8 mouse cellular contexts compared by ENCODE assay signal in genomic region chr8:70172043-70172681, GRCm38 (mm10). TPM values are rescaled to one million over a fixed set of nuclear protein-coding genes. Genes with fewer than 3 reads are reported as not detected.
DNase-seq lines count a peak whose midpoint lies in the region; ATAC-seq and TF ChIP-seq lines count a peak whose summit lies in the region.

Tmem161a (plus strand) TSS chr8:70172356.

- H3K9me3 ChIP-seq in megakaryocyte, embryonic 14.5 days: no peaks in the 10 kb centered on the region

- H3K4me3 ChIP-seq in cortical plate, adult 2 months (ENCODE audit: insufficient read depth, low read length): peak within 1 kb of the TSS; percentile 63
- peak within 1 kb of the TSS; percentile 95 for H3K4me3 ChIP-seq in megakaryocyte, embryonic 14.5 days (replicated peaks)

- ATAC-seq in activated CD4-positive, CD25-positive, alpha-beta regulatory T cell, adult 4 months: peak; percentile 99

- peaks cover 10% of the 10 kb centered on the region for H3K27me3 ChIP-seq in megakaryocyte, embryonic 14.5 days (replicated peaks)

- peaks cover 23% of the 10 kb centered on the region for H3K36me3 ChIP-seq in megakaryocyte, embryonic 14.5 days (replicated peaks; ENCODE audit: low read length)

- DNase-seq in gastrocnemius, adult 8-10 months (ENCODE audit: low spot score in 2 of 2): peak; percentile 87 to 89
- DNase-seq in hindlimb bud, embryonic 11.5 days (ENCODE audit: extremely low spot score, low read depth, low spot score): peak; percentile 84
- DNase-seq in left cerebral cortex, adult 8-10 months (ENCODE audit: low spot score in 2 of 2): peak; percentile 75 to 92
- DNase-seq in right cerebral cortex, postnatal 10 days (ENCODE audit: low spot score in 2 of 2): peak; percentile 96 to 97
- DNase-seq in urinary bladder, postnatal 25 days (ENCODE audit: low spot score): peak; percentile 77

- TF ChIP-seq CTCF in cortical plate, adult 2 months (IDR thresholded peaks at IDR 0.05; ENCODE audit: extremely low read depth, insufficient read depth, low read length): no peak

- TF ChIP-seq POLR2A in cortical plate, adult 2 months (IDR thresholded peaks at IDR 0.05; ENCODE audit: extremely low read depth, insufficient read depth, low read length): peak; percentile 92

- peaks cover 2% of the 10 kb centered on the region; the same call in 1 of the 2 replicates for H3K4me1 ChIP-seq in cortical plate, adult 2 months (ENCODE audit: control insufficient read depth, insufficient read depth, low read length)
- H3K4me1 ChIP-seq in megakaryocyte, embryonic 14.5 days: peaks cover 56% of the 10 kb centered on the region

- no peak within 1 kb of the TSS for H3K27ac ChIP-seq in cortical plate, adult 2 months (ENCODE audit: insufficient read depth, low read length)

RNA-seq across cellular contexts. Expression of gene Tmem161a, which starts in this region (rescaled TPM):
- 10 to 100 TPM; 17.4 to 27.3 TPM for polyA plus RNA-seq in activated CD4-positive, CD25-positive, alpha-beta regulatory T cell, adult 4 months (2017; shearing (Covaris generic))
- polyA plus RNA-seq in cortical plate, adult 2 months (2012; rRNA removed): 55.9 and 74.3 TPM in 2 replicates
- 10 to 100 TPM; 77.0 to 87.6 (median 85.9) TPM for total RNA-seq in gastrocnemius, adult 8-10 months (2022)
- 10 to 100 TPM; 40.2 to 49.8 (median 43.4) TPM for total RNA-seq in left cerebral cortex, adult 8-10 months (2022)
- 63.2 and 162 TPM in 2 replicates for polyA plus RNA-seq in megakaryocyte, embryonic 14.5 days (2012; ENCODE audit: insufficient read depth, low replicate concordance)
